22 mouse cellular contexts compared by ENCODE assay signal in the genomic region with DNA sequence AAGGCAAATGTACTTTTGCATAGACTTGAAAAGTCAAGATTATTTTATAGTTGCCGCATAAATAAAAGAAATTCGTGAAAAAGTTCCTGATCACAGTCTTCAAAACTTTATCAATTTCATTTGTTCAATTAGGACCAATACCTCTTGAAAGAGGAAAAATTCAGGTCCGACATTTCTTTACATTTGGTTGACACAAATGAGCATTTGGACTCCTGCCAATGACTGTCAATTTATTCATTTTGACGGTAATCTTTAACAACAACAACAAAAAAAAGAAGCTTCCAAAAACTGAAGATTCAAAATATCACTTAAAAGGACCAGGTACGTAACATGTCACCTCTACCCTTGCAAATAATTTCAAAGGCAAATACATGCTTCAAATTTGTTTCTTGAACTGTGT. TPM values are rescaled to one million over a fixed set of nuclear protein-coding genes. Genes with fewer than 3 reads are reported as not detected.
"Had no signal": no experiment of that assay in that cellular context is flagged by ENCODE, and none has a peak within 500 bp of the region (broad histone marks: within the 10 kb centered on the region; RNA-seq: fewer than 3 reads in every experiment).

No protein-coding gene starts in this region.

- H3K9me3 ChIP-seq: midbrain, embryonic 10.5 days; midbrain, embryonic 12.5 days; neural tube, embryonic 13.5 days; neural tube, embryonic 15.5 days had no signal

- H3K36me3 ChIP-seq: neural tube, embryonic 13.5 days; neural tube, embryonic 15.5 days had no signal

- DNase-seq: lung, adult 18-20 months; lung, embryonic 14.5 days; lung, postnatal 10 days; lung, postnatal 4 days; right cerebral cortex, adult 18-20 months; right cerebral cortex, postnatal 25 days; right cerebral cortex, postnatal 4 days; spleen, adult 18-20 months; thymus, adult 18-20 months; thymus, postnatal 14 days; thymus, postnatal 36 days had no signal

- H3K9ac ChIP-seq: lung, embryonic 14.5 days; midbrain, embryonic 12.5 days; neural tube, embryonic 13.5 days; neural tube, embryonic 15.5 days had no signal

- H3K27me3 ChIP-seq: midbrain, embryonic 12.5 days; neural tube, embryonic 13.5 days; neural tube, embryonic 15.5 days had no signal

- ATAC-seq: midbrain, embryonic 16.5 days had no signal

- H3K27ac ChIP-seq: midbrain, embryonic 10.5 days; midbrain, embryonic 12.5 days; neural tube, embryonic 13.5 days; neural tube, embryonic 15.5 days had no signal

- H3K4me3 ChIP-seq: midbrain, embryonic 10.5 days; midbrain, embryonic 12.5 days; myocyte; neural tube, embryonic 13.5 days; neural tube, embryonic 15.5 days had no signal

- H3K4me2 ChIP-seq: lung, embryonic 14.5 days; midbrain, embryonic 12.5 days; neural tube, embryonic 13.5 days; neural tube, embryonic 15.5 days had no signal

RNA-seq across cellular contexts. Expression of gene Pou3f3, which starts 13.8 kb away (rescaled TPM):
- total RNA-seq: megakaryocyte, adult 5-6 weeks; megakaryocyte-erythroid progenitor cell, adult 5-6 weeks had no signal
- polyA plus RNA-seq: liver, embryonic 16.5 days; myocyte; small intestine, adult 2 months; stomach, embryonic 16.5 days had no signal
